Mouse (Mus musculus) heart, postnatal 0 days (tissue): ENCODE data around the gene Mafg.

Experiments
- CTCF ChIP-seq: IDR thresholded peaks from 2 replicates; pipeline ENCODE4 v1.5.1; 2016; ENCODE audit warnings: antibody characterized with exemption, control low read depth, low read depth
- EP300 ChIP-seq: IDR thresholded peaks from 2 replicates; pipeline ENCODE4 v1.6.1; 2016; ENCODE audit warnings: antibody characterized with exemption, low read depth

DNA sequence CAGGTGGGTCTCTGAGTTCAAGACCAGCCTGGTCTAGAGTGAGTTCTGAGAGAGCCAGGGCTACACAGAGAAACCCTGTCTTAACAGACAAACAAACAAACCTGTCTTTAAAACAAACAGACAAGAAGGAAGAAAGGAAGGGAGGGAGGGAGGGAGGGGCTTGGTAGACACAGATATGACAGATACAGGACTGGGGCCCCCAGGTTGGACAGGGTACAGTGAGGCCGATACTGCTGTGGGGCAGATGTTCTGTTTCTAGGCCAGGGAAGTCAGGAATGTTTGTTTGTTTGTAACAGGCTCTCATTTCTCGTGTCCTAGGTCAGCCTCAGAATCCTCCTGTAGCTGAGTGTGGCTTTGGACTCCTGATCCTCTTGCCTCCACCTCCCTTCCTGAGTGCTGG is 29.9 kb downstream of the Mafg start:
- no peak for TF ChIP-seq EP300
- no peak for TF ChIP-seq CTCF
